Mouse (Mus musculus) thymus, adult 2 months (tissue): ENCODE measurements around the gene Pid1. TPM values are rescaled to one million over a fixed set of nuclear protein-coding genes. Genes with fewer than 3 reads are reported as not detected.

Experiments used
- DNase-seq: peaks from one replicate; pipeline ENCODE4 v3.0.0; 2021
- H3K27ac ChIP-seq: fragments of 200-500 bp; 2 replicates; pipeline ENCODE4 v1.5.1; 2012; ENCODE audit warnings: low read length, control low read depth; ENCODE audit not compliant: control insufficient read depth, insufficient read depth
- H3K27me3 ChIP-seq: fragments of 200-500 bp; 2 replicates; pipeline ENCODE4 v1.6.1; 2012; ENCODE audit warnings: mild to moderate bottlenecking, low read length, moderate library complexity, mixed read lengths; ENCODE audit not compliant: control insufficient read depth, insufficient read depth
- H3K36me3 ChIP-seq: fragments of 200-500 bp; 2 replicates; pipeline ENCODE4 v1.6.1; 2012; ENCODE audit warnings: mild to moderate bottlenecking, low read length, moderate library complexity; ENCODE audit not compliant: control insufficient read depth, insufficient read depth
- H3K4me1 ChIP-seq: fragments of 200-500 bp; replicated peaks from 2 replicates; pipeline ENCODE4 v1.6.1; 2012; ENCODE audit warnings: low read length; ENCODE audit not compliant: control insufficient read depth, insufficient read depth
- H3K4me3 ChIP-seq: fragments of 200-500 bp; 2 replicates; pipeline ENCODE4 v1.5.1; 2012; ENCODE audit warnings: mild to moderate bottlenecking, low read length, control low read depth, moderate library complexity; ENCODE audit not compliant: control insufficient read depth, insufficient read depth
- CTCF ChIP-seq: fragments of 200-500 bp; IDR thresholded peaks from 2 replicates; pipeline ENCODE4 v1.5.1; 2012; ENCODE audit warnings: mild to moderate bottlenecking, control low read depth, low read length, moderate library complexity, borderline replicate concordance; ENCODE audit not compliant: control insufficient read depth, poor library complexity, insufficient read depth; ENCODE audit errors: extremely low read depth
- POLR2A ChIP-seq: fragments of 200-500 bp; IDR thresholded peaks from 2 replicates; pipeline ENCODE4 v1.6.1; 2012; ENCODE audit warnings: mild to moderate bottlenecking, low read length, control low read depth, moderate library complexity; ENCODE audit not compliant: control insufficient read depth, poor library complexity, insufficient read depth; ENCODE audit errors: extremely low read depth
- WGBS: fragments of 180-500 bp; shearing (Covaris S2); methylation state at CpG from one replicate; pipeline ENCODE4 v1.1.7; 2018; 5-methylcytosine and 5-hydroxymethylcytosine counted together
- polyA plus RNA-seq: library from polyadenylated mRNA; depleted of rRNA; stranded (reverse); fragments of >200 nt; gene quantifications from 2 replicates; pipeline ENCODE4 v1.2.3, GENCODE M21; 2012

Pid1 gene
- polyA plus RNA-seq, 1 experiment = 3.4 TPM

- TF ChIP-seq POLR2A (no peak), CTCF (no peak)
- no peak overlapping the region for H3K27ac ChIP-seq
- H3K36me3 ChIP-seq = no peaks in the 10 kb centered on the region
- H3K27me3 ChIP-seq = no peaks in the 10 kb centered on the region
- H3K4me1 ChIP-seq = no peaks in the 10 kb centered on the region
- 83% methylated on average over 2 of the region's 2 CpGs for WGBS
- H3K4me3 ChIP-seq = no peak overlapping the region
- no peak for DNase-seq
These were observed 261.9 kb downstream of the Pid1 start for GRCm38 (mm10) chr1:84102052-84102451.

GRCm38 (mm10) chr1:84097398-84097797, 266.6 kb downstream of the Pid1 start:
- H3K4me3 ChIP-seq = no peak overlapping the region
- no peak for TF ChIP-seq POLR2A
- no peak for TF ChIP-seq CTCF

GRCm38 (mm10) chr1:84093291-84093690, 270.7 kb downstream of the Pid1 start:
- Histone ChIP-seq H3K27ac (no peak overlapping the region), H3K4me3 (no peak overlapping the region), H3K27me3 (no peaks in the 10 kb centered on the region), H3K4me1 (no peaks in the 10 kb centered on the region), H3K36me3 (no peaks in the 10 kb centered on the region)
- 88% methylated on average over 2 of the region's 2 CpGs for WGBS
- no peak for TF ChIP-seq POLR2A
- DNase-seq = no peak

More at GRCm38 (mm10) chr1:84097398-84097797, 266.6 kb downstream of the Pid1 start:
- H3K4me1 ChIP-seq = no peaks in the 10 kb centered on the region
- DNase-seq = no peak
- H3K36me3 ChIP-seq = no peaks in the 10 kb centered on the region
- no peaks in the 10 kb centered on the region for H3K27me3 ChIP-seq
- no peak overlapping the region for H3K27ac ChIP-seq

GRCm38 (mm10) chr1:84089664-84090063, 274.3 kb downstream of the Pid1 start:
- WGBS = 78% methylated on average over 2 of the region's 2 CpGs
- no peaks in the 10 kb centered on the region for H3K4me1 ChIP-seq
- no peaks in the 10 kb centered on the region for H3K36me3 ChIP-seq
- no peak overlapping the region for H3K4me3 ChIP-seq
- H3K27me3 ChIP-seq = no peaks in the 10 kb centered on the region
- H3K27ac ChIP-seq = no peak overlapping the region
- DNase-seq = no peak
- TF ChIP-seq POLR2A (no peak), CTCF (no peak)

- no peak overlapping the region for H3K4me3 ChIP-seq
- 93% methylated on average over 2 of the region's 2 CpGs for WGBS
- DNase-seq = no peak
- TF ChIP-seq CTCF (no peak), POLR2A (no peak)
- H3K27me3 ChIP-seq = no peaks in the 10 kb centered on the region
- no peak overlapping the region for H3K27ac ChIP-seq
- no peaks in the 10 kb centered on the region for H3K36me3 ChIP-seq
- H3K4me1 ChIP-seq = no peaks in the 10 kb centered on the region
These were observed 276.0 kb downstream of the Pid1 start for GRCm38 (mm10) chr1:84087957-84088356.

GRCm38 (mm10) chr1:84087325-84087724, 276.7 kb downstream of the Pid1 start:
- no peak overlapping the region for H3K27ac ChIP-seq
- no peaks in the 10 kb centered on the region for H3K36me3 ChIP-seq
- DNase-seq = no peak
- no peaks in the 10 kb centered on the region for H3K27me3 ChIP-seq
- TF ChIP-seq POLR2A (no peak), CTCF (no peak)
- no peak overlapping the region for H3K4me3 ChIP-seq
- H3K4me1 ChIP-seq = no peaks in the 10 kb centered on the region
- 89% methylated on average over 6 of the region's 6 CpGs for WGBS

- Histone ChIP-seq H3K4me1 (no peaks in the 10 kb centered on the region), H3K27ac (no peak overlapping the region), H3K4me3 (no peak overlapping the region), H3K36me3 (no peaks in the 10 kb centered on the region), H3K27me3 (no peaks in the 10 kb centered on the region)
- 88% methylated on average over 1 of the region's 1 CpGs for WGBS
- TF ChIP-seq POLR2A = no peak
- no peak for TF ChIP-seq CTCF
- no peak for DNase-seq
These were observed 277.5 kb downstream of the Pid1 start for GRCm38 (mm10) chr1:84086486-84086885.
